Comparison of ENCODE assay signal across 27 mouse cellular contexts in genomic region chr12:105834926-105835325, GRCm38 (mm10). TPM values are rescaled to one million over a fixed set of nuclear protein-coding genes. Genes with fewer than 3 reads are reported as not detected.
A peak's percentile ranks its signal among the peaks of the same experiment; 100 is the strongest.
DNase-seq lines count a peak whose midpoint lies in the region; ATAC-seq and TF ChIP-seq lines count a peak whose summit lies in the region.
"Had no signal": no experiment of that assay in that cellular context is flagged by ENCODE, and none has a peak within 500 bp of the region (broad histone marks: within the 10 kb centered on the region; RNA-seq: fewer than 3 reads in every experiment).

No protein-coding gene starts in this region.

- intact Hi-C loops in left cerebral cortex, adult 2 months (cut with DNase I) = no loop called here

- WGBS in lung, embryonic 16.5 days = 30% methylated on average over 6 of the region's 6 CpGs
- WGBS in liver, postnatal 0 days (ENCODE audit: insufficient replicate concordance) = 61% methylated on average over 6 of the region's 6 CpGs

- ATAC-seq in lung, embryonic 16.5 days (ENCODE audit: low read depth) = peak; percentile 74
- ATAC-seq in liver, postnatal 0 days = peak; percentile 91
- ATAC-seq: forebrain, embryonic 14.5 days; inflammation-experienced regulatory T-cells, adult 6 months had no signal

- peak; percentile 84 for DNase-seq in heart, adult 11 months
- DNase-seq in heart, adult 9 months (ENCODE audit: low spot score in 2 of 2) = no peak
- DNase-seq in left cerebral cortex, adult 2 months (ENCODE audit: extremely low spot score in 1 of 2, low spot score in 2 of 2) = no peak
- no peak for DNase-seq in left cerebral cortex, adult 18-20 months (ENCODE audit: low spot score in 2 of 2)
- DNase-seq in lung, postnatal 36 days = no peak
- DNase-seq in liver, postnatal 0 days = no peak
- DNase-seq: adrenal gland, adult 8-10 months; cerebellum, adult 2 months; cerebellum, postnatal 14 days; gastrocnemius, adult 2 months; gastrocnemius, postnatal 36 days; heart, adult 2 months; kidney, adult 11 months; kidney, postnatal 14 days; left cerebral cortex, postnatal 4 days; thymus, adult 2 months; thymus, postnatal 4 days had no signal

- no peak overlapping the region for H3K4me3 ChIP-seq in left cerebral cortex, adult 2 months
- no peak overlapping the region for H3K4me3 ChIP-seq in lung, embryonic 16.5 days (ENCODE audit: low read length)
- no peak overlapping the region for H3K4me3 ChIP-seq in liver, postnatal 0 days (ENCODE audit: low read depth, low read length)
- H3K4me3 ChIP-seq: embryonic facial prominence, embryonic 10.5 days; embryonic facial prominence, embryonic 15.5 days; gastrocnemius, adult 2 months; heart, adult 2 months; hindbrain, embryonic 10.5 days; hindbrain, embryonic 15.5 days; midbrain, embryonic 12.5 days; neural tube, embryonic 13.5 days had no signal

- H3K4me1 ChIP-seq in lung, embryonic 16.5 days (replicated peaks; ENCODE audit: control insufficient read depth, insufficient read depth, low read length) = no peaks in the 10 kb centered on the region
- no peaks in the 10 kb centered on the region for H3K4me1 ChIP-seq in liver, postnatal 0 days (ENCODE audit: insufficient read depth)
- H3K4me1 ChIP-seq: embryonic facial prominence, embryonic 15.5 days; hindbrain, embryonic 10.5 days; hindbrain, embryonic 15.5 days; midbrain, embryonic 12.5 days had no signal

- H3K36me3 ChIP-seq in lung, embryonic 16.5 days (ENCODE audit: control insufficient read depth, insufficient read depth, low read length) = peaks cover 33% of the 10 kb centered on the region
- peaks cover 78% of the 10 kb centered on the region for H3K36me3 ChIP-seq in liver, postnatal 0 days (replicated peaks; ENCODE audit: insufficient read depth, low read length)

- no peaks in the 10 kb centered on the region for H3K27me3 ChIP-seq in lung, embryonic 16.5 days (ENCODE audit: control insufficient read depth, insufficient read depth, low read depth, low read length)
- no peaks in the 10 kb centered on the region for H3K27me3 ChIP-seq in liver, postnatal 0 days (ENCODE audit: insufficient read depth, low read length)
- H3K27me3 ChIP-seq: embryonic facial prominence, embryonic 15.5 days; hindbrain, embryonic 15.5 days; midbrain, embryonic 12.5 days; neural tube, embryonic 13.5 days had no signal

- H3K27ac ChIP-seq in left cerebral cortex, adult 2 months = peak overlapping the region; percentile 59
- H3K27ac ChIP-seq in lung, embryonic 16.5 days (ENCODE audit: low read length) = no peak overlapping the region
- H3K27ac ChIP-seq in liver, postnatal 0 days (ENCODE audit: low read depth) = peak overlapping the region; percentile 69
- H3K27ac ChIP-seq: embryonic facial prominence, embryonic 10.5 days; embryonic facial prominence, embryonic 15.5 days; gastrocnemius, adult 2 months; heart, adult 2 months; hindbrain, embryonic 10.5 days; hindbrain, embryonic 15.5 days; midbrain, embryonic 12.5 days; neural tube, embryonic 13.5 days had no signal

- H3K9me3 ChIP-seq in lung, embryonic 16.5 days (ENCODE audit: control insufficient read depth, low read length) = no peaks in the 10 kb centered on the region
- H3K9me3 ChIP-seq in liver, postnatal 0 days (ENCODE audit: low read length) = no peaks in the 10 kb centered on the region
- H3K9me3 ChIP-seq: embryonic facial prominence, embryonic 10.5 days; embryonic facial prominence, embryonic 15.5 days; G1E; hindbrain, embryonic 10.5 days; hindbrain, embryonic 15.5 days; midbrain, embryonic 12.5 days; neural tube, embryonic 13.5 days had no signal

- H3K4me2 ChIP-seq in lung, embryonic 16.5 days (ENCODE audit: low read depth, low read length) = no peak overlapping the region
- peak overlapping the region; percentile 22; the same call in 1 of the 2 replicates for H3K4me2 ChIP-seq in liver, postnatal 0 days (ENCODE audit: low read depth, low read length)
- H3K4me2 ChIP-seq: embryonic facial prominence, embryonic 15.5 days; hindbrain, embryonic 15.5 days; midbrain, embryonic 12.5 days; neural tube, embryonic 13.5 days had no signal

- no peak for TF ChIP-seq EP300 in liver, postnatal 0 days (IDR thresholded peaks at IDR 0.05; ENCODE audit: low read depth)

- no peak for TF ChIP-seq CTCF in left cerebral cortex, adult 2 months (IDR thresholded peaks at IDR 0.05)
- no peak for TF ChIP-seq CTCF in liver, postnatal 0 days (IDR thresholded peaks at IDR 0.05; ENCODE audit: low read depth)

- H3K9ac ChIP-seq in lung, embryonic 16.5 days (ENCODE audit: low read length) = no peak overlapping the region
- H3K9ac ChIP-seq in liver, postnatal 0 days (replicated peaks) = no peak overlapping the region
- H3K9ac ChIP-seq: embryonic facial prominence, embryonic 15.5 days; hindbrain, embryonic 15.5 days; midbrain, embryonic 12.5 days; neural tube, embryonic 13.5 days had no signal

RNA-seq across cellular contexts. Expression of gene Papola, which starts 50.4 kb away (rescaled TPM):
- total RNA-seq in left cerebral cortex, adult 2 months (2021) = 100 to 1,000 TPM; 142 to 162 TPM
- total RNA-seq in left cerebral cortex, adult 18-20 months (2021) = 100 to 1,000 TPM; 146 to 157 TPM
- 176 and 188 TPM in 2 replicates for polyA plus RNA-seq in lung, embryonic 16.5 days (2015; fragmentation: Nextera tagmentation; extraction: Ambion mirVana)
- 66.7 and 70.7 TPM in 2 replicates for polyA plus RNA-seq in liver, postnatal 0 days (2015; fragmentation: Nextera tagmentation; extraction: Ambion mirVana)
